Mouse (Mus musculus): ENCODE data around the gene Foxd3.

DNA sequence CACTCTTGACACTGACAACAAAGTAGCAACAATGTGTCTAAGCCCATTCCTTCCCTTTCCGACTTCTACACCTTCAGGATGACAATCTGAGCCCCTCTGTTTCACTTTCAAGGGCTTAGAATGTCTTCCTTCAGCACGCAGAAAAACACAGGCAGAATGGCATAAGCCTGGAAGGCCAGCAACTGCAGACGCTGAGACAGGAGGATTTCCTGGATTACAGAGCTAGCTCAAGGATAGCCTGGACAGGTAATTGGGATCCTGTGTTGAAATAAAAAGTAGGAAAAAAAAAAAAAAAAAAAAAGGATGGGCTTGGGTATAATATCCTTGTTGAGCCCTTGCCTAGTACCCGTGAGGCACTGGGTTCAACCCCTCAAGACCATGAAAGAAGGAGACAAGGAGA lies 10.5 kb upstream of the Foxd3 start:
- TF ChIP-seq CTCF (IDR thresholded peaks at IDR 0.05; ENCODE audit: low read depth, low read length) (no peak), POLR2A (IDR thresholded peaks at IDR 0.05; ENCODE audit: insufficient read depth, low read length) (no peak), EP300 (IDR thresholded peaks at IDR 0.05; ENCODE audit: insufficient read depth, low read depth, low read length) (no peak)

Data from ES-Bruce4 (cell line).